Mouse (Mus musculus) midbrain, embryonic 10.5 days (tissue): Measurements from ENCODE around the gene Rpap1. TPM values are rescaled to one million over a fixed set of nuclear protein-coding genes. Genes with fewer than 3 reads are reported as not detected.
"Not testable (repeated sequence)": the region's sequence is repeated elsewhere in the genome, so short reads cannot be mapped to it uniquely, and the experiment has no call there.

Source experiments
- DNase-seq: peaks from one replicate; pipeline ENCODE4 v3.0.0-alpha.2; 2017; ENCODE audit warnings: low spot score
- H3K27ac ChIP-seq: fragments of 300-500 bp; sonication (generic); replicated peaks from 2 replicates; pipeline ENCODE4 v1.5.1; 2016; ENCODE audit warnings: mild to moderate bottlenecking
- H3K27me3 ChIP-seq: fragments of 300-500 bp; sonication (generic); 2 replicates; pipeline ENCODE4 v1.6.1; 2016; ENCODE audit warnings: low read depth, mild to moderate bottlenecking; ENCODE audit not compliant: poor library complexity, severe bottlenecking
- H3K36me3 ChIP-seq: fragments of 300-500 bp; sonication (generic); 2 replicates; pipeline ENCODE4 v1.6.1; 2016; ENCODE audit warnings: mild to moderate bottlenecking, moderate library complexity
- H3K4me1 ChIP-seq: fragments of 300-500 bp; sonication (generic); 2 replicates; pipeline ENCODE4 v1.6.1; 2016
- H3K4me3 ChIP-seq: fragments of 300-500 bp; sonication (generic); 2 replicates; pipeline ENCODE4 v1.5.1; 2016; ENCODE audit warnings: mild to moderate bottlenecking, moderate library complexity
- H3K9me3 ChIP-seq: fragments of 300-500 bp; sonication (generic); replicated peaks from 2 replicates; pipeline ENCODE4 v1.6.1; 2016; ENCODE audit warnings: mild to moderate bottlenecking
- WGBS: fragments of 180-500 bp; shearing (Covaris S2); methylation state at CpG from one replicate; pipeline ENCODE4 v1.1.7; 2016; 5-methylcytosine and 5-hydroxymethylcytosine counted together
- polyA plus RNA-seq: library from polyadenylated mRNA; unstranded; fragments of >200 nt; fragmentation: Nextera tagmentation; extraction: Ambion mirVana; gene quantifications from 2 replicates; pipeline ENCODE4 v1.2.1, GENCODE M21; 2016

The Rpap1 gene
- polyA plus RNA-seq, 1 experiment from 2014 or later: 41.0 TPM

- no peaks in the 10 kb centered on the region for H3K9me3 ChIP-seq
- peaks cover 96% of the 10 kb centered on the region for H3K27me3 ChIP-seq
- no peak overlapping the region for H3K27ac ChIP-seq
- peaks cover 48% of the 10 kb centered on the region for H3K4me1 ChIP-seq
- H3K36me3 ChIP-seq: no peaks in the 10 kb centered on the region
- 4% methylated on average over 22 of the region's 22 CpGs for WGBS
- peak; percentile 25 for DNase-seq
- peak overlapping the region; percentile 68 for H3K4me3 ChIP-seq
These were observed 43.6 kb downstream of the Rpap1 start for GRCm38 (mm10) chr2:119743808-119744162.

- H3K27ac ChIP-seq: peak overlapping the region; percentile 91; the same call in 1 of the 2 replicates
- 7% methylated on average over 28 of the region's 31 CpGs for WGBS
- no peaks in the 10 kb centered on the region for H3K9me3 ChIP-seq
- peaks cover 48% of the 10 kb centered on the region for H3K4me1 ChIP-seq
- H3K4me3 ChIP-seq: peak overlapping the region; percentile 68
- peak; percentile 24 for DNase-seq
- no peaks in the 10 kb centered on the region for H3K36me3 ChIP-seq
- H3K27me3 ChIP-seq: peaks cover 100% of the 10 kb centered on the region
These were observed 44.0 kb downstream of the Rpap1 start for GRCm38 (mm10) chr2:119743176-119743807.

GRCm38 (mm10) chr2:119742461-119743175, 44.7 kb downstream of the Rpap1 start:
- H3K9me3 ChIP-seq: no peaks in the 10 kb centered on the region
- peaks cover 48% of the 10 kb centered on the region for H3K4me1 ChIP-seq
- peaks cover 100% of the 10 kb centered on the region for H3K27me3 ChIP-seq
- under 1% methylated on average over 70 of the region's 70 CpGs for WGBS
- no peaks in the 10 kb centered on the region for H3K36me3 ChIP-seq
- peak; percentile 59 for DNase-seq
- peak overlapping the region; percentile 68 for H3K4me3 ChIP-seq
- peak overlapping the region; percentile 91 for H3K27ac ChIP-seq

GRCm38 (mm10) chr2:119741581-119742411, 45.5 kb downstream of the Rpap1 start, which contains the start of gene Itpka:
Gene Itpka, plus strand, starts transcription at chr2:119742337.
- peak; percentile 84 for DNase-seq
- no peaks in the 10 kb centered on the region for H3K36me3 ChIP-seq
- no peaks in the 10 kb centered on the region for H3K9me3 ChIP-seq
- H3K4me3 ChIP-seq: peak within 1 kb of the TSS; percentile 68
- peaks cover 100% of the 10 kb centered on the region for H3K27me3 ChIP-seq
- peaks cover 48% of the 10 kb centered on the region for H3K4me1 ChIP-seq
- peak within 1 kb of the TSS; percentile 91 for H3K27ac ChIP-seq
- under 1% methylated on average over 53 of the region's 53 CpGs for WGBS

- Histone ChIP-seq H3K4me1 (peaks cover 48% of the 10 kb centered on the region), H3K27me3 (peaks cover 99% of the 10 kb centered on the region), H3K9me3 (no peaks in the 10 kb centered on the region), H3K4me3 (no peak overlapping the region), H3K27ac (no peak overlapping the region), H3K36me3 (peaks cover 5% of the 10 kb centered on the region)
- DNase-seq: no peak
- 18% methylated on average over 2 of the region's 2 CpGs for WGBS
These were observed 46.8 kb downstream of the Rpap1 start for GRCm38 (mm10) chr2:119740567-119740966.

DNA sequence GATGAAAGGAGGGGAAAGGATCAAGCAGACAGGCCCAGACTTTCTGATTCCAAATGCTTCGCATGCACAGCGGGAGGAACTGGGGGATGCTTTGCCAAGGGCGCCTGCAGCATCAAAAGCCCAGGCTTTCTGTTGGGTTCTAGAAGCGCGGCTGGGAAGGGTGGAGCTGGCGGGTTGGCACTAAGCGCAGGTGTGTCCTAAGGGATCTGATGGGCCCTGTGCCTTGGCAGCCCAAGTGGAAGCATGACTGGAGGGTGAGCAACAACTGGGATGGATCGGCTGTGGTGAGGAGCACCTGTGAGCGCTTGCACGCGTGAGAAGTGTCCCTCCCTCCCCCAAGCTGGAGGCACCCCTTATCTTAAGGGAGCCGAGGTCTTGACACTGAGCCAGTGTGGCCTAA, 50.2 kb downstream of the Rpap1 start:
- Histone ChIP-seq H3K4me3 (no peak overlapping the region), H3K27ac (no peak overlapping the region), H3K4me1 (peaks cover 18% of the 10 kb centered on the region), H3K9me3 (no peaks in the 10 kb centered on the region), H3K36me3 (peaks cover 40% of the 10 kb centered on the region), H3K27me3 (peaks cover 67% of the 10 kb centered on the region)
- WGBS: 27% methylated on average over 12 of the region's 12 CpGs
- no peak for DNase-seq

GRCm38 (mm10) chr2:119730735-119731134, 56.6 kb downstream of the Rpap1 start:
- no peak for DNase-seq
- no peaks in the 10 kb centered on the region for H3K9me3 ChIP-seq
- H3K4me1 ChIP-seq: no peaks in the 10 kb centered on the region
- H3K4me3 ChIP-seq: no peak overlapping the region
- peaks cover 4% of the 10 kb centered on the region; the same call in 1 of the 2 replicates for H3K27me3 ChIP-seq
- H3K27ac ChIP-seq: no peak overlapping the region
- 94% methylated on average over 4 of the region's 4 CpGs for WGBS
- peaks cover 100% of the 10 kb centered on the region for H3K36me3 ChIP-seq

DNA sequence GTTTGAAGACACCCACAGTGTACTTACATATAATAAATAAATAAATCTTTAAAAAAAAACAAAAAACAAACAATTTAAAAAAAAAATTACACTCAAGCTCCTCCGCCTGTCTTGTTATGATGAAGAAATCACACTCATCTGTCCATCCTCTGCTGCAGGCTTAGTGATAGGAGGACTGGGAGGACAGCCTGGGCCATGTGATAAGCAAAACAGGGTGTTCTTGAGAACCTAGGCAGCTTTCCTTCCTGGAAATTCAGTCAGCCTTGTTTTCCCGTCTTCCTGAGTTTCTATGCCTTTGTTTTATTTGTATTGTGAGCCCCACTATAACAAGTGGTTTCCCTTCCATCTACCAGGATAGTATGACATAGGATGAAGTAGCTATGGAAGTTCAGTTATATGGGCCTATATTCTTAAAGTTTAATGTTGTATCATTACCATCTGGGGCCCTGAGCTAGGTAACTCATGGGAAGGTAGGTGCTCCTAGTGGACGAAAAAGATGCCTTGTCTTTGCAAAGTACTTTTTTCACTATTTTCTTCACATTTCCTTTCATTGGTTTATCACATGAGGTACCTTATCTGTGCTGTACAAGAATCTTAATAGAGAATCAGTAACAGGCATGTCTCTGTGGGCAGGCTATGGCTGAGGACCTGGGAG, 59.4 kb downstream of the Rpap1 start:
- H3K9me3 ChIP-seq: no peaks in the 10 kb centered on the region
- H3K4me3 ChIP-seq: no peak overlapping the region
- H3K36me3 ChIP-seq: peaks cover 100% of the 10 kb centered on the region
- H3K27ac ChIP-seq: no peak overlapping the region
- H3K4me1 ChIP-seq: no peaks in the 10 kb centered on the region
- DNase-seq: no peak
- 87% methylated on average over 3 of the region's 3 CpGs for WGBS
- H3K27me3 ChIP-seq: no peaks in the 10 kb centered on the region

- WGBS: 95% methylated on average over 8 of the region's 8 CpGs
- Histone ChIP-seq H3K27me3 (no peaks in the 10 kb centered on the region), H3K4me3 (no peak overlapping the region), H3K9me3 (no peaks in the 10 kb centered on the region), H3K4me1 (no peaks in the 10 kb centered on the region), H3K27ac (no peak overlapping the region), H3K36me3 (peaks cover 99% of the 10 kb centered on the region)
- DNase-seq: no peak
These were observed 66.3 kb downstream of the Rpap1 start for GRCm38 (mm10) chr2:119721070-119721469.

GRCm38 (mm10) chr2:119715868-119716267, 71.5 kb downstream of the Rpap1 start:
- DNase-seq, H3K27ac ChIP-seq: not testable (repeated sequence)
- peaks cover 98% of the 10 kb centered on the region for H3K36me3 ChIP-seq

More at GRCm38 (mm10) chr2:119715868-119716267, 71.5 kb downstream of the Rpap1 start:
- H3K9me3 ChIP-seq, H3K4me3 ChIP-seq, H3K4me1 ChIP-seq, H3K27me3 ChIP-seq: not testable (repeated sequence)
- WGBS: 89% methylated on average over 2 of the region's 2 CpGs
